Mouse (Mus musculus) heart, embryonic 10.5 days (tissue): ENCODE measurements around the gene Igsf8. TPM values are rescaled to one million over a fixed set of nuclear protein-coding genes. Genes with fewer than 3 reads are reported as not detected.

ENCODE experiments used
- DNase-seq: peaks from one replicate; pipeline ENCODE4 v3.0.0-alpha.2; 2017; ENCODE audit warnings: low spot score
- H3K27ac ChIP-seq: fragments of 300-500 bp; sonication (generic); 2 replicates; pipeline ENCODE4 v1.5.1; 2016; ENCODE audit warnings: mild to moderate bottlenecking
- H3K27me3 ChIP-seq: fragments of 300-500 bp; sonication (generic); 2 replicates; pipeline ENCODE4 v1.6.1; 2016; ENCODE audit warnings: mild to moderate bottlenecking; ENCODE audit not compliant: poor library complexity, insufficient read depth, severe bottlenecking
- H3K36me3 ChIP-seq: fragments of 300-500 bp; sonication (generic); 2 replicates; pipeline ENCODE4 v1.6.1; 2016; ENCODE audit warnings: mild to moderate bottlenecking, moderate library complexity
- H3K4me1 ChIP-seq: fragments of 300-500 bp; sonication (generic); 2 replicates; pipeline ENCODE4 v1.6.1; 2016; ENCODE audit warnings: mild to moderate bottlenecking
- H3K4me3 ChIP-seq: fragments of 300-500 bp; sonication (generic); 2 replicates; pipeline ENCODE4 v1.5.1; 2016; ENCODE audit warnings: mild to moderate bottlenecking, moderate library complexity
- H3K9me3 ChIP-seq: fragments of 300-500 bp; sonication (generic); 2 replicates; pipeline ENCODE4 v1.6.1; 2016; ENCODE audit warnings: mild to moderate bottlenecking, moderate library complexity
- WGBS: fragments of 180-500 bp; shearing (Covaris S2); methylation state at CpG from one replicate; pipeline ENCODE4 v1.1.7; 2016; 5-methylcytosine and 5-hydroxymethylcytosine counted together
- polyA plus RNA-seq: library from polyadenylated mRNA; unstranded; fragments of >200 nt; fragmentation: Nextera tagmentation; extraction: Ambion mirVana; gene quantifications from 2 replicates; pipeline ENCODE4 v1.2.1, GENCODE M21; 2016

The Igsf8 gene
- polyA plus RNA-seq, 1 experiment from 2014 or later: 33.2 TPM

GRCm38 (mm10) chr1:172309699-172310398 lies 48.4 kb downstream of the Igsf8 start:
- no peaks in the 10 kb centered on the region for H3K9me3 ChIP-seq
- DNase-seq: peak; percentile 94
- H3K4me3 ChIP-seq: peak overlapping the region; percentile 54
- peaks cover 20% of the 10 kb centered on the region for H3K27me3 ChIP-seq
- WGBS: 2% methylated on average over 14 of the region's 14 CpGs
- peaks cover 61% of the 10 kb centered on the region for H3K4me1 ChIP-seq
- no peaks in the 10 kb centered on the region for H3K36me3 ChIP-seq
- H3K27ac ChIP-seq: peak overlapping the region; percentile 93

GRCm38 (mm10) chr1:172311248-172311906 lies 49.9 kb downstream of the Igsf8 start:
- Histone ChIP-seq H3K36me3 (0 out of 2 replicates have a peak, but pooled peaks cover 3% of the 10 kb centered on the region), H3K4me3 (peak overlapping the region; percentile 79), H3K27me3 (peaks cover 35% of the 10 kb centered on the region), H3K27ac (peak overlapping the region; percentile 87), H3K4me1 (peaks cover 52% of the 10 kb centered on the region), H3K9me3 (no peaks in the 10 kb centered on the region)
- 4% methylated on average over 23 of the region's 23 CpGs for WGBS
- no peak for DNase-seq

- H3K27me3 ChIP-seq: peaks cover 40% of the 10 kb centered on the region
- H3K4me1 ChIP-seq: peaks cover 49% of the 10 kb centered on the region
- peak; percentile 96 for DNase-seq
- H3K9me3 ChIP-seq: no peaks in the 10 kb centered on the region
- WGBS: under 1% methylated on average over 38 of the region's 55 CpGs
- H3K4me3 ChIP-seq: peak overlapping the region; percentile 79
- 0 out of 2 replicates have a peak, but pooled peaks cover 3% of the 10 kb centered on the region for H3K36me3 ChIP-seq
- H3K27ac ChIP-seq: peak overlapping the region; percentile 87
Measured at GRCm38 (mm10) chr1:172311921-172312767, 50.7 kb downstream of the Igsf8 start.

GRCm38 (mm10) chr1:172312768-172313561 lies 51.5 kb downstream of the Igsf8 start:
- peaks cover 55% of the 10 kb centered on the region for H3K4me1 ChIP-seq
- peak overlapping the region; percentile 79 for H3K4me3 ChIP-seq
- H3K36me3 ChIP-seq: 0 out of 2 replicates have a peak, but pooled peaks cover 3% of the 10 kb centered on the region
- peaks cover 48% of the 10 kb centered on the region for H3K27me3 ChIP-seq
- WGBS: 24% methylated on average over 16 of the region's 16 CpGs
- no peaks in the 10 kb centered on the region for H3K9me3 ChIP-seq
- peak overlapping the region; percentile 87 for H3K27ac ChIP-seq
- DNase-seq: no peak

- Histone ChIP-seq H3K4me3 (no peak overlapping the region), H3K27me3 (peaks cover 56% of the 10 kb centered on the region), H3K36me3 (peaks cover 10% of the 10 kb centered on the region; the same call in 1 of the 2 replicates), H3K27ac (no peak overlapping the region), H3K4me1 (peaks cover 50% of the 10 kb centered on the region), H3K9me3 (no peaks in the 10 kb centered on the region)
- no peak for DNase-seq
- 79% methylated on average over 10 of the region's 10 CpGs for WGBS
Measured at GRCm38 (mm10) chr1:172313613-172314411, 52.4 kb downstream of the Igsf8 start.

GRCm38 (mm10) chr1:172314911-172315310 lies 53.5 kb downstream of the Igsf8 start:
- no peak overlapping the region for H3K27ac ChIP-seq
- no peak overlapping the region for H3K4me3 ChIP-seq
- DNase-seq: no peak
- H3K4me1 ChIP-seq: peaks cover 46% of the 10 kb centered on the region
- 73% methylated on average over 3 of the region's 3 CpGs for WGBS
- no peaks in the 10 kb centered on the region for H3K9me3 ChIP-seq
- peaks cover 13% of the 10 kb centered on the region; the same call in 1 of the 2 replicates for H3K36me3 ChIP-seq
- peaks cover 67% of the 10 kb centered on the region for H3K27me3 ChIP-seq

GRCm38 (mm10) chr1:172317431-172317830 lies 56.0 kb downstream of the Igsf8 start:
- H3K4me3 ChIP-seq: peak overlapping the region; percentile 38
- H3K36me3 ChIP-seq: peaks cover 13% of the 10 kb centered on the region; the same call in 1 of the 2 replicates
- H3K27ac ChIP-seq: peak overlapping the region; percentile 19; the same call in 1 of the 2 replicates
- WGBS: 41% methylated on average over 18 of the region's 18 CpGs
- H3K9me3 ChIP-seq: no peaks in the 10 kb centered on the region
- no peak for DNase-seq
- peaks cover 92% of the 10 kb centered on the region for H3K27me3 ChIP-seq
- H3K4me1 ChIP-seq: peaks cover 28% of the 10 kb centered on the region

- 37% methylated on average over 15 of the region's 15 CpGs for WGBS
- DNase-seq: no peak
- peaks cover 95% of the 10 kb centered on the region for H3K27me3 ChIP-seq
- H3K4me3 ChIP-seq: no peak overlapping the region; the same call in 1 of the 2 replicates
- H3K36me3 ChIP-seq: peaks cover 13% of the 10 kb centered on the region; the same call in 1 of the 2 replicates
- H3K9me3 ChIP-seq: no peaks in the 10 kb centered on the region
- peaks cover 27% of the 10 kb centered on the region for H3K4me1 ChIP-seq
- no peak overlapping the region; the same call in 1 of the 2 replicates for H3K27ac ChIP-seq
Measured at GRCm38 (mm10) chr1:172317946-172318345, 56.5 kb downstream of the Igsf8 start.

- no peak overlapping the region; the same call in 1 of the 2 replicates for H3K27ac ChIP-seq
Measured at GRCm38 (mm10) chr1:172318424-172319035, 57.1 kb downstream of the Igsf8 start.

GRCm38 (mm10) chr1:172319346-172319745 lies 57.9 kb downstream of the Igsf8 start:
- H3K4me3 ChIP-seq: no peak overlapping the region
- no peak overlapping the region for H3K27ac ChIP-seq
- DNase-seq: no peak
- peaks cover 13% of the 10 kb centered on the region; the same call in 1 of the 2 replicates for H3K36me3 ChIP-seq
- peaks cover 92% of the 10 kb centered on the region for H3K27me3 ChIP-seq
- peaks cover 19% of the 10 kb centered on the region for H3K4me1 ChIP-seq
- 85% methylated on average over 7 of the region's 7 CpGs for WGBS
- H3K9me3 ChIP-seq: no peaks in the 10 kb centered on the region

More at GRCm38 (mm10) chr1:172318424-172319035, 57.1 kb downstream of the Igsf8 start:
- DNase-seq: no peak
- WGBS: 83% methylated on average over 19 of the region's 19 CpGs
- H3K36me3 ChIP-seq: peaks cover 13% of the 10 kb centered on the region; the same call in 1 of the 2 replicates
- H3K4me1 ChIP-seq: peaks cover 22% of the 10 kb centered on the region
- no peaks in the 10 kb centered on the region for H3K9me3 ChIP-seq
- peaks cover 95% of the 10 kb centered on the region for H3K27me3 ChIP-seq
- H3K4me3 ChIP-seq: no peak overlapping the region

- no peak overlapping the region for H3K4me3 ChIP-seq
- H3K36me3 ChIP-seq: peaks cover 13% of the 10 kb centered on the region; the same call in 1 of the 2 replicates
- H3K9me3 ChIP-seq: no peaks in the 10 kb centered on the region
- WGBS: 47% methylated on average over 5 of the region's 5 CpGs
- H3K4me1 ChIP-seq: peaks cover 17% of the 10 kb centered on the region
- peaks cover 93% of the 10 kb centered on the region for H3K27me3 ChIP-seq
- H3K27ac ChIP-seq: no peak overlapping the region
- DNase-seq: no peak
Measured at GRCm38 (mm10) chr1:172319921-172320411, 58.5 kb downstream of the Igsf8 start.
